Mouse (Mus musculus): ENCODE data around the gene Cd79b. TPM values are rescaled to one million over a fixed set of nuclear protein-coding genes. Genes with fewer than 3 reads are reported as not detected.

Gene Cd79b
- total and polyA plus RNA-seq, 3 experiments: 527 to 741 (median 689) TPM

DNA sequence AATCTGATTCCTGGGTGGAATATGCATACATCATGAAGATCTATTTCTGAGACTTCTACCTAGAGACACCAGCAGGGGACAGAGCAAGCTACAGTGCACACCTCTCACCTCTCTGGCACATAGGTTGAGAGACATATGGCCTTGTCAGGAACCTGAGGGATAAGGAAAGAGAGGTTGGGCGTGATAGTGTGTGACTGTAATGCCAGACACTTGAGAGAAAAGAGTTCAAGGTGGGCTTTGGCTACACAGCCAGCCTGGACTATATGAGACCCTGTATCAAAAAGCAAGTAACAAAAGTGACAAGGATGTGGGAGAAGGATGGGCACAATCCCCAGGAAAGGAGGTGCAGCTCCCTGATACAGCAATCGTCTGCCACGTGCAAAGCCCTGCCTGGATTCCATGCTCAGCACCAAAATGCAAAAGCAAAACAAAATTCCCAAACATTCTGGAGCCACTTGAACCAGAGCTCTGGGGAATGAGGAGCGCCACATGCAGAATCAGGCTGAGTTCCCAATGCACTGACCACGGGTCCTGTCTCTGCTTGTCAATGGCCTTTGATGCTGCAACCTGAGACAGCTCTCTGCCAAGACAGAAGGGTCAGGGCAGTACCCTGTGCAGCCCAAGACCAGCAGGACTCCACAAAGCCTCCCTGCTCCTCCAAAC, 43.3 kb downstream of the Cd79b start:
- in situ Hi-C loops (cut with MboI; ENCODE audit: low pct_ligation_motif_present, low pct_unique_long_range_greater_than_20kb, low sequenced_read_pairs) (no loop called here), dilution Hi-C loops (cut with MboI; ENCODE audit: extremely low pct_ligation_motif_present, extremely low pct_unique_long_range_greater_than_20kb, low sequenced_read_pairs) (no loop called here)
- Histone ChIP-seq H3K4me2 (ENCODE audit: insufficient read depth, low read depth, poor library complexity, severe bottlenecking) (peak overlapping the region; percentile 95), H3K9ac (ENCODE audit: insufficient read depth, low read depth) (peak overlapping the region; percentile 81), H3K4me1 (ENCODE audit: control insufficient read depth in 1 of 2, insufficient read depth in 2 of 2) (peaks cover 19 to 62% of the 10 kb centered on the region in 2 experiments), H3K79me2 (replicated peaks; ENCODE audit: control insufficient read depth, extremely low read depth, insufficient read depth, poor library complexity, severe bottlenecking) (peaks cover 40% of the 10 kb centered on the region), H3K36me3 (replicated peaks in 1 of 2; ENCODE audit: control insufficient read depth in 1 of 2, insufficient read depth in 1 of 2, low read length in 1 of 2) (peaks cover 16 to 30% of the 10 kb centered on the region in 2 experiments), H3K27ac (ENCODE audit: insufficient read depth, low read depth) (no peak overlapping the region), H3K4me3 (replicated peaks in 1 of 3; ENCODE audit: low read depth in 2 of 3, low read length in 2 of 3, poor library complexity in 1 of 3) (peak overlapping the region; percentile 73 to 95 (median 82)), H3K27me3 (replicated peaks) (no peaks in the 10 kb centered on the region), H3K9me3 (replicated peaks; ENCODE audit: low read length) (no peaks in the 10 kb centered on the region)
- DNase-seq (ENCODE audit: extremely low read depth): no peak
- TF ChIP-seq MAFK (IDR thresholded peaks at IDR 0.05; ENCODE audit: insufficient replicate concordance, low read length) (no peak), ELF1 (IDR thresholded peaks at IDR 0.05; ENCODE audit: low read depth, low read length) (no peak), HCFC1 (IDR thresholded peaks at IDR 0.05; ENCODE audit: low read depth, low read length) (no peak), USF1 (IDR thresholded peaks at IDR 0.05; ENCODE audit: low read depth, low read length) (no peak), MAX (IDR thresholded peaks at IDR 0.05; ENCODE audit: low read length) (no peak), SIN3A (IDR thresholded peaks at IDR 0.05; ENCODE audit: low read length) (no peak), ZC3H11A (IDR thresholded peaks at IDR 0.05; ENCODE audit: low read depth, low read length) (no peak), CTCF (conservative IDR thresholded peaks at IDR 0.05 in 1 of 2, IDR thresholded peaks at IDR 0.05 in 1 of 2; ENCODE audit: low read depth in 2 of 2, low read length in 2 of 2) (peak; percentile 13 to 35; a peak in 2 of 4 replicates), ZNF384 (IDR thresholded peaks at IDR 0.05; ENCODE audit: low read depth, low read length) (no peak), RAD21 (IDR thresholded peaks at IDR 0.05; ENCODE audit: low read depth, low read length) (peak; percentile 5), POLR2A (IDR thresholded peaks at IDR 0.05; ENCODE audit: low read depth, low read length) (no peak), ETS1 (conservative IDR thresholded peaks at IDR 0.05; ENCODE audit: low read depth, low read length) (no peak), MXI1 (IDR thresholded peaks at IDR 0.05; ENCODE audit: low read depth, low read length) (peak; percentile 23; the same call in 1 of the 2 replicates), SMC3 (IDR thresholded peaks at IDR 0.05; ENCODE audit: low read depth, low read length) (peak; percentile 28; the same call in 1 of the 2 replicates), CHD2 (IDR thresholded peaks at IDR 0.05; ENCODE audit: low read length) (no peak), POLR2AphosphoS2 (IDR thresholded peaks at IDR 0.05; ENCODE audit: low read depth, low read length) (no peak)

DNA sequence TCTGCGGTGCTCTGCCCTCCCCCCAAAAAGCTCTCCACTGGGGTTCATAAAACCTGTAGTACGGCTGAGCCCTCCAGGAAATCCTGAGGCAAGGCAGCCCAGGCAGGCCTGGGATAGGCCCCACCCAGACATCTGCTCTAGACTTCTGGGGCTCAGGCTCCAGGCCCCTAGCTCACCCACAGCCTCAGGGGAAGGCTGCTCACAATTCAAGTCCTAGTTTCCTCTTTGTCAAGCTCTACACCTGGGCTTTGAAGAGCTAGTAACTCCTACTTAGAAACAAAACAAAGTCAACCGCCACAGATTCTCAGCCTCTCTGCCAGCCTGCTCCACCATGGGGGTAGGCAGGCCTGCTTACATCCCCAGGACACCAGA, 45.5 kb downstream of the Cd79b start:
- dilution Hi-C loops (cut with MboI; ENCODE audit: extremely low pct_ligation_motif_present, extremely low pct_unique_long_range_greater_than_20kb, low sequenced_read_pairs) (no loop called here), in situ Hi-C loops (cut with MboI; ENCODE audit: low pct_ligation_motif_present, low pct_unique_long_range_greater_than_20kb, low sequenced_read_pairs) (no loop called here)
- H3K4me2 ChIP-seq (ENCODE audit: insufficient read depth, low read depth, poor library complexity, severe bottlenecking): 0 out of 2 replicates have a peak overlapping the region, but pooled peaks have one; percentile 2
- H3K79me2 ChIP-seq (replicated peaks; ENCODE audit: control insufficient read depth, extremely low read depth, insufficient read depth, poor library complexity, severe bottlenecking): peaks cover 40% of the 10 kb centered on the region
- H3K9me3 ChIP-seq (replicated peaks; ENCODE audit: low read length): no peaks in the 10 kb centered on the region
- H3K9ac ChIP-seq (ENCODE audit: insufficient read depth, low read depth): no peak overlapping the region
- TF ChIP-seq USF1 (IDR thresholded peaks at IDR 0.05; ENCODE audit: low read depth, low read length) (no peak), TCF12 (IDR thresholded peaks at IDR 0.05; ENCODE audit: low read depth, low read length) (peak; percentile 15; the same call in 1 of the 2 replicates), SIN3A (IDR thresholded peaks at IDR 0.05; ENCODE audit: low read length) (0 out of 2 replicates have a peak, but pooled peaks have one; percentile 35), RAD21 (IDR thresholded peaks at IDR 0.05; ENCODE audit: low read depth, low read length) (no peak)
- DNase-seq (ENCODE audit: extremely low read depth): peak; percentile 71
- peaks cover 38 to 52% of the 10 kb centered on the region in 2 experiments for H3K36me3 ChIP-seq (replicated peaks in 1 of 2; ENCODE audit: control insufficient read depth in 1 of 2, insufficient read depth in 1 of 2, low read length in 1 of 2)
- H3K4me3 ChIP-seq (replicated peaks in 1 of 3; ENCODE audit: low read depth in 2 of 3, low read length in 2 of 3, poor library complexity in 1 of 3): no peak overlapping the region
- H3K27me3 ChIP-seq (replicated peaks): no peaks in the 10 kb centered on the region
- peaks cover 15 to 61% of the 10 kb centered on the region in 2 experiments for H3K4me1 ChIP-seq (ENCODE audit: control insufficient read depth in 1 of 2, insufficient read depth in 2 of 2)
- peak overlapping the region; percentile 54; the same call in 1 of the 2 replicates for H3K27ac ChIP-seq (ENCODE audit: insufficient read depth, low read depth)
